Mouse (Mus musculus) intestine, embryonic 16.5 days (tissue): ENCODE data around the gene Tsc22d1. TPM values are rescaled to one million over a fixed set of nuclear protein-coding genes. Genes with fewer than 3 reads are reported as not detected.
A peak's percentile ranks its signal among the peaks of the same experiment; 100 is the strongest.

Experiments used
- ATAC-seq: fragments of 200-750 bp; cut with Nextera tagmentation; 2 replicates; pipeline ENCODE4 v1.8.0; 2017; ENCODE audit warnings: moderate TSS enrichment, moderate library complexity
- H3K27ac ChIP-seq: fragments of 300-500 bp; sonication (generic); 2 replicates; pipeline ENCODE4 v1.5.1; 2014; ENCODE audit warnings: mild to moderate bottlenecking, low read length
- H3K27me3 ChIP-seq: fragments of 300-500 bp; sonication (generic); replicated peaks from 2 replicates; pipeline ENCODE4 v1.6.1; 2014; ENCODE audit warnings: low read length, control low read depth, mixed read lengths; ENCODE audit not compliant: control insufficient read depth, insufficient read depth
- H3K36me3 ChIP-seq: fragments of 300-500 bp; sonication (generic); 2 replicates; pipeline ENCODE4 v1.6.1; 2014; ENCODE audit warnings: low read length, control low read depth; ENCODE audit not compliant: control insufficient read depth, insufficient read depth
- H3K4me1 ChIP-seq: fragments of 300-500 bp; sonication (generic); 2 replicates; pipeline ENCODE4 v1.6.1; 2014; ENCODE audit warnings: low read length, control low read depth, mixed read lengths; ENCODE audit not compliant: control insufficient read depth, insufficient read depth
- H3K4me2 ChIP-seq: fragments of 300-500 bp; sonication (generic); 2 replicates; pipeline ENCODE4 v1.6.1; 2014; ENCODE audit warnings: low read depth, low read length, control low read depth
- H3K4me3 ChIP-seq: fragments of 300-500 bp; sonication (generic); 2 replicates; pipeline ENCODE4 v1.5.1; 2014; ENCODE audit warnings: mild to moderate bottlenecking, low read length
- H3K9ac ChIP-seq: fragments of 300-500 bp; sonication (generic); 2 replicates; pipeline ENCODE4 v1.6.1; 2014; ENCODE audit warnings: low read depth, low read length
- H3K9me3 ChIP-seq: fragments of 300-500 bp; sonication (generic); 2 replicates; pipeline ENCODE4 v1.6.1; 2016; ENCODE audit warnings: low read length, control low read depth; ENCODE audit not compliant: control insufficient read depth
- WGBS: fragments of 180-500 bp; shearing (Covaris S2); extraction: QIAGEN DNeasy Blood & Tissue Kit; methylation state at CpG from one replicate; pipeline ENCODE4 v1.1.7; 2014; 5-methylcytosine and 5-hydroxymethylcytosine counted together
- polyA plus RNA-seq: library from polyadenylated mRNA; unstranded; fragments of >200 nt; fragmentation: Nextera tagmentation; extraction: Ambion mirVana; gene quantifications from 2 replicates; pipeline ENCODE4 v1.2.1, GENCODE M21; 2015

Tsc22d1 gene
- polyA plus RNA-seq, 1 experiment from 2014 or later: 424 TPM

GRCm38 (mm10) chr14:76473404-76473803, 58.6 kb downstream of the Tsc22d1 start:
- no peak for ATAC-seq
- Histone ChIP-seq H3K9ac (no peak overlapping the region), H3K4me1 (no peaks in the 10 kb centered on the region), H3K36me3 (no peaks in the 10 kb centered on the region), H3K4me2 (no peak overlapping the region), H3K27me3 (no peaks in the 10 kb centered on the region), H3K4me3 (no peak overlapping the region), H3K9me3 (no peaks in the 10 kb centered on the region), H3K27ac (no peak overlapping the region)
- 4% methylated on average over 2 of the region's 2 CpGs for WGBS

DNA sequence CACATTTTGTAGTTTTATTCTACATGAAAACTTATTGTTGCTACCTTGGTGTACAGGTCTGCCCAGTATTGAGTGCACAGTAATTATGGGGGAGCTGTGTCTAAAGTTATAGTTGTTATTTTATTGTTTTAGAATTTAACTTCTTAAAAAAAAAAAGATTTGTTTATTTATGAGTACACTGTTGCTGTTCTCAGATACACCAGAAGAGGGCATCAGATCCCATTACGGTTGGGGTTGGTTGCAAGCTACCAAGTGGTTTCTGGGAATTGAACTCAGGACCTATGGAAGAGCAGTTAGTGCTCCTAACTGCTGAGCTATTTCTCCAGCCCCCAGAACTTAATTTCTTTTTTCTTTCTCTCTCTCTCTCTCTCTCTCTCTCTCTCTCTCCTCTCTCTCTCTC, 59.4 kb downstream of the Tsc22d1 start:
- 73% methylated on average over 1 of the region's 1 CpGs for WGBS

DNA sequence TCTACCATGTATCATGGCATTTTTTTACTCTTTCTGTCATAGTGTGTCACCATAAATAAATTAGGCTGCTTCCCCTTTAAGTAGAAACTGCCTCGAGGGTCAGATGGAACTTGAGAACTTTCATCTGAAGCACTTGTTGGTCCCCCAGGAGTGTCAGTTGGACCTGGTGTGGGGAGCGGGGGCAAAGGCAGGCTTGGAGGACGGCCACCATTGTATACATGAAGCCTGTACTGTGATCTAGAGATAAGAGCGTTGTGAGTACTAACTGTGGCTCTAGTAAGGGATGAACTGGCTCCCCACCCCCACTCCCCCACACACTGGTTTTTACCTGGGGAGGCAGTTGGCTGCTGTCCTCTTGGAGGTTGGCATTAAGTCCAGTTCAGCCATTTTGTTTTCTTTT, 62.0 kb downstream of the Tsc22d1 start:
- WGBS: 47% methylated on average over 4 of the region's 4 CpGs
- no peak overlapping the region for H3K4me2 ChIP-seq
- no peaks in the 10 kb centered on the region for H3K36me3 ChIP-seq
- no peak overlapping the region for H3K4me3 ChIP-seq
- H3K27me3 ChIP-seq: no peaks in the 10 kb centered on the region
- peaks cover 14% of the 10 kb centered on the region for H3K4me1 ChIP-seq
- no peak overlapping the region for H3K27ac ChIP-seq
- no peaks in the 10 kb centered on the region for H3K9me3 ChIP-seq
- no peak overlapping the region for H3K9ac ChIP-seq
- no peak for ATAC-seq

More for the DNA sequence above, 59.4 kb downstream of the Tsc22d1 start:
- ATAC-seq: no peak
- Histone ChIP-seq H3K27ac (no peak overlapping the region), H3K36me3 (no peaks in the 10 kb centered on the region), H3K27me3 (no peaks in the 10 kb centered on the region), H3K9me3 (no peaks in the 10 kb centered on the region), H3K4me3 (no peak overlapping the region), H3K4me1 (peaks cover 3% of the 10 kb centered on the region; the same call in 1 of the 2 replicates), H3K9ac (no peak overlapping the region), H3K4me2 (no peak overlapping the region)

GRCm38 (mm10) chr14:76478076-76478475, 63.3 kb downstream of the Tsc22d1 start:
- H3K27ac ChIP-seq: no peak overlapping the region
- no peak overlapping the region for H3K9ac ChIP-seq
- no peak for ATAC-seq
- no peak overlapping the region for H3K4me3 ChIP-seq
- 71% methylated on average over 2 of the region's 2 CpGs for WGBS
- H3K9me3 ChIP-seq: no peaks in the 10 kb centered on the region
- H3K4me2 ChIP-seq: no peak overlapping the region
- no peaks in the 10 kb centered on the region for H3K36me3 ChIP-seq
- peaks cover 14% of the 10 kb centered on the region for H3K4me1 ChIP-seq
- no peaks in the 10 kb centered on the region for H3K27me3 ChIP-seq

- Histone ChIP-seq H3K4me3 (no peak overlapping the region), H3K27me3 (no peaks in the 10 kb centered on the region), H3K9me3 (no peaks in the 10 kb centered on the region), H3K36me3 (no peaks in the 10 kb centered on the region), H3K27ac (no peak overlapping the region), H3K4me1 (peaks cover 14% of the 10 kb centered on the region), H3K9ac (no peak overlapping the region), H3K4me2 (no peak overlapping the region)
- 48% methylated on average over 6 of the region's 6 CpGs for WGBS
- no peak for ATAC-seq
Observed at GRCm38 (mm10) chr14:76478616-76479015, 63.9 kb downstream of the Tsc22d1 start.

DNA sequence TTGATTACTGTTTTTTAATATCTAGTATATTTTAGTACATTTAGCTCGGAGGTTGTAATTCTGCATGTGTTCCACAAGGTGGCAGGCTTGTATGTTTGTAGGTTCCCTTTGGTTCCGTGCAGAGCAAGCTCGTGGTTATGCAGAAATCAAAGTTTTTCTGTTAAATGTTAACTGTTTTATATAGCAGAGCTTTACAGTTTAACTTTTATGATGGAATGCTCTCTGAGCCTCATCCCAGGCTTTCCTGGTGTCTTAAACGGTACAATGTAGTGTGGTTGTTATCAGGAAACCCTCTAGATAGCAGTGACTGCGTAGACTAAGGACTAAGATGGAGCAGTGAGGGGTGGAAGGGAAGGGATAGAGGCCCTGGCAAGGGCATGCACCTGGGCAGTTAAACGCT, 65.1 kb downstream of the Tsc22d1 start:
- Histone ChIP-seq H3K4me3 (no peak overlapping the region), H3K27ac (peak overlapping the region; percentile 77), H3K36me3 (no peaks in the 10 kb centered on the region), H3K9me3 (no peaks in the 10 kb centered on the region), H3K9ac (no peak overlapping the region), H3K4me1 (peaks cover 14% of the 10 kb centered on the region), H3K4me2 (peak overlapping the region; percentile 22; the same call in 1 of the 2 replicates), H3K27me3 (no peaks in the 10 kb centered on the region)
- ATAC-seq: peak; percentile 97
- 22% methylated on average over 6 of the region's 6 CpGs for WGBS

DNA sequence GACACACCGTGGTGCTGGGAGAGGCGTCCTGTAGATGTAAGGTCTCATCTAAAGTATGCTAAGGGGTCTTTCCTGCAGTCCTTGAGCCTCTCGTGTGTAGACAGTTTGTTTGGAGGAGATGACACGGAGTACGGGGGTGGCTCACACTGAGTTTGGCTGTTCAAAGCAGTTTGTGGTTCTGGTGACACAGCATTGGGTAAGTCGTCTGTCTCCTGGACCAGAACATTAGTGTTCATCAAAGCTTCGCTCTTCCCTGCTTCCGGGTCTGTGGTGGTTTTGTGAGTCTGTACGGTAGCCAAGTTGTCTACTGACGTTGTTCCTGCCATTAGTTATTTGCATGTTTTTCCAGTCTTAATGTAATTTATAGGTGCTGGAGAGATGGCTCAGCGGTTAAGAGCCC, 65.7 kb downstream of the Tsc22d1 start:
- 78% methylated on average over 11 of the region's 11 CpGs for WGBS
- no peak overlapping the region for H3K4me3 ChIP-seq
- H3K27me3 ChIP-seq: no peaks in the 10 kb centered on the region
- H3K9ac ChIP-seq: no peak overlapping the region
- H3K4me2 ChIP-seq: peak overlapping the region; percentile 22; the same call in 1 of the 2 replicates
- H3K9me3 ChIP-seq: no peaks in the 10 kb centered on the region
- H3K36me3 ChIP-seq: no peaks in the 10 kb centered on the region
- ATAC-seq: no peak; the same call in 1 of the 2 replicates
- peaks cover 14% of the 10 kb centered on the region for H3K4me1 ChIP-seq
- peak overlapping the region; percentile 77 for H3K27ac ChIP-seq

DNA sequence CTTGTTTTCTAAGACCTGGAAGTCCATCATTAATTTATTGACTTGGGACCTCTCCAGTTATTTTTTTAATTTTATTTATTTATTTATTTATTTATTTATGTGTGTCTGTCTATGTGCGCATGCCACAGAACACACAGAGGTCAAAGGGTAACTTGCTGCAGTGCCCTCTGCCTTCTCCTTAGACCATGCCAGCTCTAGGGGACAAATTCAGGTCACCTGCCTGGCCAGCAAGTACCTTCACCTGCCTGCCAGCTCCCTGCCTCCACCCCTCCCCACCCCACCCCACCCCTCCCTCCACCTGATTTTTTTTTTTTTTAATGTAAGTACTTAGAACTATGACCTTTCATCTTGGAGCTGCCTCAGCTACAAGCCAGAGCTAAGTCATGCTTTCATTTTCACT, 68.9 kb downstream of the Tsc22d1 start:
- no peaks in the 10 kb centered on the region for H3K27me3 ChIP-seq
- H3K27ac ChIP-seq: no peak overlapping the region
- no peak for ATAC-seq
- no peak overlapping the region for H3K4me3 ChIP-seq
- H3K9me3 ChIP-seq: no peaks in the 10 kb centered on the region
- H3K9ac ChIP-seq: no peak overlapping the region
- H3K4me1 ChIP-seq: peaks cover 24% of the 10 kb centered on the region
- no peak overlapping the region for H3K4me2 ChIP-seq
- no peaks in the 10 kb centered on the region for H3K36me3 ChIP-seq
- 92% methylated on average over 1 of the region's 1 CpGs for WGBS

GRCm38 (mm10) chr14:76487609-76488008, 72.8 kb downstream of the Tsc22d1 start:
- ATAC-seq: peak; percentile 27; the same call in 1 of the 2 replicates
- peaks cover 13% of the 10 kb centered on the region for H3K4me1 ChIP-seq
- H3K4me2 ChIP-seq: no peak overlapping the region

More at GRCm38 (mm10) chr14:76487609-76488008, 72.8 kb downstream of the Tsc22d1 start:
- Histone ChIP-seq H3K9me3 (no peaks in the 10 kb centered on the region), H3K27ac (no peak overlapping the region), H3K36me3 (no peaks in the 10 kb centered on the region), H3K9ac (no peak overlapping the region), H3K4me3 (no peak overlapping the region), H3K27me3 (no peaks in the 10 kb centered on the region)
- 67% methylated on average over 16 of the region's 16 CpGs for WGBS
